Mouse (Mus musculus): Measurements from ENCODE around the gene Tas2r108. TPM values are rescaled to one million over a fixed set of nuclear protein-coding genes. Genes with fewer than 3 reads are reported as not detected.

Gene Tas2r108
- polyA plus RNA-seq (2014; fragmentation: Nextera tagmentation; extraction: Ambion mirVana): not detected in 2 replicates

- H3K4me1 ChIP-seq (ENCODE audit: control insufficient read depth, insufficient read depth, low read length): no peaks in the 10 kb centered on the region
- no peak within 1 kb of the TSS for H3K27ac ChIP-seq (replicated peaks; ENCODE audit: low read depth, low read length)
- H3K4me3 ChIP-seq (ENCODE audit: low read depth, low read length): no peak within 1 kb of the TSS
- no peaks in the 10 kb centered on the region for H3K9me3 ChIP-seq (ENCODE audit: control insufficient read depth, low read length)
- ATAC-seq (ENCODE audit: low read depth) (no peak), DNase-seq (ENCODE audit: low spot score) (no peak)
- no peaks in the 10 kb centered on the region for H3K36me3 ChIP-seq (ENCODE audit: control insufficient read depth, insufficient read depth, low read length)
- no peak within 1 kb of the TSS for H3K4me2 ChIP-seq (ENCODE audit: low read depth, low read length)
- no peak within 1 kb of the TSS for H3K9ac ChIP-seq (ENCODE audit: low read depth, low read length)
- WGBS: 85% methylated on average over 3 of the region's 3 CpGs
- no peaks in the 10 kb centered on the region for H3K27me3 ChIP-seq (replicated peaks; ENCODE audit: control insufficient read depth, insufficient read depth, low read length)
Measured at GRCm38 (mm10) chr6:40493229-40493628, at the start of gene Tas2r108. Tas2r108 (plus strand) TSS chr6:40493529.

DNA sequence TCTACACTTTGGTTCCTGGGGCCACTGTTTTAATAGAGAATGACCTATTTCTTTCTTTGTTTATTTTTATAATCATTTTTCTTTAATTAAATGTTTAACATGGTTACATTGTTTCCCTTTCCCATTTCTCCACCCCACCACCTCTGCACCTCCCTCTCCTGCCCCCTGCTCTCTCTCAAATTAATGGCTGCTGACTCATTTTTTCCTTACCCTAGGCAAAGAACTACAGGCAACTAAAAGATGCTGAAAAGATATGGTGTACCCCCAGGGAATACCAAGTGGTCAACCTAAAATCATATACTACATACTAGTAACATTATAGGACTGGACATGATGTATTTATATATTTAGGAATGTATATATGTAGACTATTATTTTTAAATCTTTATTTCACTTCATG is 44.7 kb upstream of the Tas2r108 start:
- Histone ChIP-seq H3K9ac (ENCODE audit: low read depth, low read length) (no peak overlapping the region), H3K27me3 (replicated peaks; ENCODE audit: control insufficient read depth, insufficient read depth, low read length) (no peaks in the 10 kb centered on the region), H3K9me3 (ENCODE audit: control insufficient read depth, low read length) (no peaks in the 10 kb centered on the region), H3K4me2 (ENCODE audit: low read depth, low read length) (no peak overlapping the region), H3K27ac (replicated peaks; ENCODE audit: low read depth, low read length) (no peak overlapping the region), H3K36me3 (ENCODE audit: control insufficient read depth, insufficient read depth, low read length) (no peaks in the 10 kb centered on the region), H3K4me1 (ENCODE audit: control insufficient read depth, insufficient read depth, low read length) (no peaks in the 10 kb centered on the region), H3K4me3 (ENCODE audit: low read depth, low read length) (no peak overlapping the region)
- ATAC-seq (ENCODE audit: low read depth): no peak
- DNase-seq (ENCODE audit: low spot score): no peak

- Histone ChIP-seq H3K4me3 (ENCODE audit: low read depth, low read length) (no peak overlapping the region), H3K36me3 (ENCODE audit: control insufficient read depth, insufficient read depth, low read length) (no peaks in the 10 kb centered on the region), H3K4me1 (ENCODE audit: control insufficient read depth, insufficient read depth, low read length) (no peaks in the 10 kb centered on the region), H3K27ac (replicated peaks; ENCODE audit: low read depth, low read length) (no peak overlapping the region), H3K9me3 (ENCODE audit: control insufficient read depth, low read length) (no peaks in the 10 kb centered on the region), H3K9ac (ENCODE audit: low read depth, low read length) (no peak overlapping the region), H3K27me3 (replicated peaks; ENCODE audit: control insufficient read depth, insufficient read depth, low read length) (no peaks in the 10 kb centered on the region), H3K4me2 (ENCODE audit: low read depth, low read length) (no peak overlapping the region)
- DNase-seq (ENCODE audit: low spot score): peak; percentile 15
- no peak for ATAC-seq (ENCODE audit: low read depth)
- WGBS: 22% methylated on average over 7 of the region's 7 CpGs
Measured at GRCm38 (mm10) chr6:40454436-40455041, 38.8 kb upstream of the Tas2r108 start.

GRCm38 (mm10) chr6:40465710-40466109 is 27.6 kb upstream of the Tas2r108 start:
- ATAC-seq (ENCODE audit: low read depth) (no peak), DNase-seq (ENCODE audit: low spot score) (no peak)
- WGBS: 51% methylated on average over 6 of the region's 6 CpGs
- Histone ChIP-seq H3K4me1 (ENCODE audit: control insufficient read depth, insufficient read depth, low read length) (no peaks in the 10 kb centered on the region), H3K27ac (replicated peaks; ENCODE audit: low read depth, low read length) (no peak overlapping the region), H3K4me3 (ENCODE audit: low read depth, low read length) (no peak overlapping the region), H3K36me3 (ENCODE audit: control insufficient read depth, insufficient read depth, low read length) (no peaks in the 10 kb centered on the region), H3K9ac (ENCODE audit: low read depth, low read length) (no peak overlapping the region), H3K27me3 (replicated peaks; ENCODE audit: control insufficient read depth, insufficient read depth, low read length) (no peaks in the 10 kb centered on the region), H3K4me2 (ENCODE audit: low read depth, low read length) (no peak overlapping the region), H3K9me3 (ENCODE audit: control insufficient read depth, low read length) (no peaks in the 10 kb centered on the region)

DNA sequence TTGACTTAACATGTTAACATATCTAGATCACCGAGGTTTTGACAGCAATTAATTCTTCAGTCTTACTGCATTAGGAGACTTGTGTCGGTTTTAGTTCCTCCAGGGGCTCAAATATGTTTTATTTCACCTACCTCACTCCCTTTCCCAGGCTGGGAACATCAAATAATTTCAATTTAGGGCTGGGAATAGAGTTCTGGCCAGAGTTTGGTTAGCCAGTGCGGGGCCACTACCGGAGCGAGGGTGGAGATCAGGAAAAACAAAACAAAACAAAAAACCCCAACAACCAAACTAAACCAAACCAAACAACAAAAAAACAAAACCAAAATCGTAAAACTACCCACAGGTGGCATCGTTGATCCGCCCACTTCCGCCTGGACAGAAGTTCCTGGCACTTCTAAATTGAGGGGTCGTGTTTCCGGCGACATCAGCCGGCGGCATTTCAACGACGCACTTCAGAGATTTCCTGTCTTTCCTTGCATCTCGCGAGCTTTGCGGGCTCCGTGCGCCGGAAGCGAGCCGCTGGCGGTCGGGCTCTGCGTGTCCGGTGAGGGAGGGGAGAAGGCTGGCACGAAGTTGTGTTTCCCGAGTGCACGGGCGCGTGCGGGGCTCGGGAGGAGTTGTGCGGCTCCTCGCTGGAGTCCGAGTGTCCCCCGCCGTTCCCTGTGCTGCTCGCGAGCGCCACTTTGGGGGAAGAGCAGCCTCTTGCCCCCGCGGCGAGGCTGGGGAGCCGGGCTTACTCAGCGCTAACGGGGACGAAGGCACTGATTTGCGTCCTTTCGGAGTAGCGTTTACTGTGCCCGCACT is 22.2 kb upstream of the Tas2r108 start, which contains the start of gene Ssbp1:
Gene Ssbp1, plus strand, starts transcription at position 437 of the 804 bp plus-strand sequence.
- Histone ChIP-seq H3K4me2 (ENCODE audit: low read depth, low read length) (peak within 1 kb of the TSS; percentile 82), H3K27ac (replicated peaks; ENCODE audit: low read depth, low read length) (peak within 1 kb of the TSS; percentile 97), H3K4me3 (ENCODE audit: low read depth, low read length) (peak within 1 kb of the TSS; percentile 79), H3K9ac (ENCODE audit: low read depth, low read length) (peak within 1 kb of the TSS; percentile 93), H3K9me3 (ENCODE audit: control insufficient read depth, low read length) (no peaks in the 10 kb centered on the region), H3K27me3 (replicated peaks; ENCODE audit: control insufficient read depth, insufficient read depth, low read length) (no peaks in the 10 kb centered on the region), H3K4me1 (ENCODE audit: control insufficient read depth, insufficient read depth, low read length) (peaks cover 5% of the 10 kb centered on the region), H3K36me3 (ENCODE audit: control insufficient read depth, insufficient read depth, low read length) (peaks cover 28% of the 10 kb centered on the region)
- under 1% methylated on average over 47 of the region's 54 CpGs for WGBS
- DNase-seq (ENCODE audit: low spot score): peak; percentile 97
- ATAC-seq (ENCODE audit: low read depth): peak; percentile 98

DNA sequence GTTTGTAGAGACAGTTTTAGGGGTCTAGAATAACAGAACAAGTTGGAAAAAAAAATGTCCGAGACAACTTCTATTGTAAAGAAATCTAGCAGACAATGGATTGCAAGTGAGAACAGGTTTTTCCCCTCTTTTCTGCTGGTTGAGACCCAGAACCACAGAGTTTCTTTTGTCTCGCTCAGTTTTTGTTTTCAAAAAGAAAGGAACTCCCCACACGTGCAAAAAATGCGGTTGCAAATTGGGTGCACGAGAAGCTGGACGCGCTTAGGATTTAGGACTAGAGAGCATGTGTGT is 21.7 kb upstream of the Tas2r108 start:
- H3K36me3 ChIP-seq (ENCODE audit: control insufficient read depth, insufficient read depth, low read length): peaks cover 34% of the 10 kb centered on the region
- no peak for DNase-seq (ENCODE audit: low spot score)
- 0% methylated on average over 7 of the region's 7 CpGs for WGBS
- peak overlapping the region; percentile 93 for H3K9ac ChIP-seq (ENCODE audit: low read depth, low read length)
- no peaks in the 10 kb centered on the region for H3K9me3 ChIP-seq (ENCODE audit: control insufficient read depth, low read length)
- peak overlapping the region; percentile 68 for H3K4me2 ChIP-seq (ENCODE audit: low read depth, low read length)
- H3K27ac ChIP-seq (replicated peaks; ENCODE audit: low read depth, low read length): peak overlapping the region; percentile 97
- ATAC-seq (ENCODE audit: low read depth): 0 out of 2 replicates have a peak, but pooled peaks have one; percentile 3
- H3K4me3 ChIP-seq (ENCODE audit: low read depth, low read length): peak overlapping the region; percentile 79
- no peaks in the 10 kb centered on the region for H3K27me3 ChIP-seq (replicated peaks; ENCODE audit: control insufficient read depth, insufficient read depth, low read length)
- H3K4me1 ChIP-seq (ENCODE audit: control insufficient read depth, insufficient read depth, low read length): peaks cover 5% of the 10 kb centered on the region

- Histone ChIP-seq H3K9me3 (ENCODE audit: control insufficient read depth, low read length) (no peaks in the 10 kb centered on the region), H3K4me3 (ENCODE audit: low read depth, low read length) (no peak overlapping the region), H3K27ac (replicated peaks; ENCODE audit: low read depth, low read length) (no peak overlapping the region), H3K36me3 (ENCODE audit: control insufficient read depth, insufficient read depth, low read length) (peaks cover 56% of the 10 kb centered on the region), H3K4me2 (ENCODE audit: low read depth, low read length) (no peak overlapping the region), H3K27me3 (replicated peaks; ENCODE audit: control insufficient read depth, insufficient read depth, low read length) (no peaks in the 10 kb centered on the region), H3K4me1 (ENCODE audit: control insufficient read depth, insufficient read depth, low read length) (peaks cover 5% of the 10 kb centered on the region), H3K9ac (ENCODE audit: low read depth, low read length) (no peak overlapping the region)
- WGBS: 84% methylated on average over 4 of the region's 4 CpGs
- DNase-seq (ENCODE audit: low spot score) (no peak), ATAC-seq (ENCODE audit: low read depth) (no peak)
Measured at GRCm38 (mm10) chr6:40476132-40476531, 17.2 kb upstream of the Tas2r108 start.

GRCm38 (mm10) chr6:40479705-40480104 is 13.6 kb upstream of the Tas2r108 start:
- DNase-seq (ENCODE audit: low spot score): peak; percentile 23
- no peaks in the 10 kb centered on the region for H3K9me3 ChIP-seq (ENCODE audit: control insufficient read depth, low read length)
- no peak for ATAC-seq (ENCODE audit: low read depth)
- H3K4me3 ChIP-seq (ENCODE audit: low read depth, low read length): no peak overlapping the region
- H3K27ac ChIP-seq (replicated peaks; ENCODE audit: low read depth, low read length): no peak overlapping the region
- H3K27me3 ChIP-seq (replicated peaks; ENCODE audit: control insufficient read depth, insufficient read depth, low read length): no peaks in the 10 kb centered on the region
- no peak overlapping the region for H3K4me2 ChIP-seq (ENCODE audit: low read depth, low read length)
- no peak overlapping the region for H3K9ac ChIP-seq (ENCODE audit: low read depth, low read length)
- H3K36me3 ChIP-seq (ENCODE audit: control insufficient read depth, insufficient read depth, low read length): peaks cover 76% of the 10 kb centered on the region
- no peaks in the 10 kb centered on the region for H3K4me1 ChIP-seq (ENCODE audit: control insufficient read depth, insufficient read depth, low read length)
- WGBS: 89% methylated on average over 1 of the region's 1 CpGs

- Histone ChIP-seq H3K4me3 (ENCODE audit: low read depth, low read length) (no peak overlapping the region), H3K9me3 (ENCODE audit: control insufficient read depth, low read length) (no peaks in the 10 kb centered on the region), H3K4me2 (ENCODE audit: low read depth, low read length) (no peak overlapping the region), H3K27ac (replicated peaks; ENCODE audit: low read depth, low read length) (no peak overlapping the region), H3K27me3 (replicated peaks; ENCODE audit: control insufficient read depth, insufficient read depth, low read length) (no peaks in the 10 kb centered on the region), H3K4me1 (ENCODE audit: control insufficient read depth, insufficient read depth, low read length) (no peaks in the 10 kb centered on the region), H3K36me3 (ENCODE audit: control insufficient read depth, insufficient read depth, low read length) (peaks cover 61% of the 10 kb centered on the region), H3K9ac (ENCODE audit: low read depth, low read length) (no peak overlapping the region)
- ATAC-seq (ENCODE audit: low read depth) (no peak), DNase-seq (ENCODE audit: low spot score) (no peak)
- WGBS: 96% methylated on average over 5 of the region's 5 CpGs
Measured at GRCm38 (mm10) chr6:40482318-40482717, 11.0 kb upstream of the Tas2r108 start.

Data from embryonic facial prominence, embryonic 14.5 days (tissue).